Mouse (Mus musculus) MEL (cell line): ENCODE measurements around the gene Spns2. TPM values are rescaled to one million over a fixed set of nuclear protein-coding genes. Genes with fewer than 3 reads are reported as not detected.

ENCODE experiments used
- DNase-seq: peaks from one replicate; pipeline ENCODE4 v3.0.0; 2011; ENCODE audit warnings: low read depth, low spot score
- H3K27ac ChIP-seq: 2 replicates; pipeline ENCODE4 v1.5.1; 2012; ENCODE audit warnings: low read depth, mild to moderate bottlenecking, control low read depth, low read length, moderate library complexity; ENCODE audit not compliant: control insufficient read depth
- H3K27me3 ChIP-seq, 2 experiments: fragments of 150-350 bp in 1 of 2; sonication (generic) in 1 of 2; 2 replicates each; pipeline ENCODE4 v1.6.1; 2012; ENCODE audit warnings: low read length in 2 of 2, mild to moderate bottlenecking in 2 of 2, improper control_type of control experiment in 1 of 2, moderate library complexity in 1 of 2; ENCODE audit not compliant: insufficient read depth in 2 of 2, control insufficient read depth in 1 of 2
- H3K36me3 ChIP-seq, 2 experiments: 2 replicates each; pipeline ENCODE4 v1.6.1; 2012 to 2014; ENCODE audit warnings: low read length in 2 of 2, improper control_type of control experiment in 1 of 2, inconsistent platforms in 1 of 2, mild to moderate bottlenecking in 1 of 2; ENCODE audit not compliant: insufficient read depth in 2 of 2, control insufficient read depth in 1 of 2
- H3K4me1 ChIP-seq, 2 experiments: fragments of 150-350 bp in 1 of 2; sonication (generic) in 1 of 2; 2 replicates each; pipeline ENCODE4 v1.6.1; 2012; ENCODE audit warnings: low read length in 2 of 2, improper control_type of control experiment in 1 of 2, mild to moderate bottlenecking in 1 of 2; ENCODE audit not compliant: insufficient read depth in 2 of 2, control insufficient read depth in 1 of 2
- H3K4me3 ChIP-seq, 2 experiments: fragments of 150-350 bp in 1 of 2; sonication (generic) in 1 of 2; 2 replicates each; pipeline ENCODE4 v1.5.1; 2012; ENCODE audit warnings: low read depth in 2 of 2, low read length in 2 of 2, mild to moderate bottlenecking in 2 of 2, moderate library complexity in 2 of 2, control low read depth in 1 of 2, improper control_type of control experiment in 1 of 2; ENCODE audit not compliant: control insufficient read depth in 1 of 2, insufficient read depth in 1 of 2
- H3K79me2 ChIP-seq: 2 replicates; pipeline ENCODE4 v1.6.1; 2012; ENCODE audit warnings: mild to moderate bottlenecking, low read length, moderate library complexity; ENCODE audit not compliant: control insufficient read depth, poor library complexity, insufficient read depth
- H3K9ac ChIP-seq: 2 replicates; pipeline ENCODE4 v1.6.1; 2012; ENCODE audit warnings: low read depth, mild to moderate bottlenecking, control low read depth, low read length, moderate library complexity; ENCODE audit not compliant: control insufficient read depth, poor library complexity, severe bottlenecking
- H3K9me3 ChIP-seq: fragments of 150-350 bp; sonication (generic); replicated peaks from 2 replicates; pipeline ENCODE4 v1.6.1; 2012; ENCODE audit warnings: mild to moderate bottlenecking, low read length, improper control_type of control experiment, moderate library complexity; ENCODE audit not compliant: insufficient read depth
- BHLHE40 ChIP-seq: IDR thresholded peaks from 2 replicates; pipeline ENCODE4 v1.6.1; 2012; ENCODE audit warnings: low read depth, mild to moderate bottlenecking, inconsistent platforms, low read length, improper control_type of control experiment, borderline replicate concordance
- CHD2 ChIP-seq: IDR thresholded peaks from 2 replicates; pipeline ENCODE4 v1.6.1; 2011; ENCODE audit warnings: low read length, improper control_type of control experiment
- CTCF ChIP-seq, 3 experiments: IDR thresholded peaks in 2 of 3; conservative IDR thresholded peaks in 1 of 3; 2 replicates each; pipeline ENCODE4 v1.5.1; 2011 to 2012; ENCODE audit warnings: low read length in 3 of 3, low read depth in 2 of 3, mild to moderate bottlenecking in 2 of 3, improper control_type of control experiment in 1 of 3, inconsistent platforms in 1 of 3, mixed read lengths in 1 of 3, moderate library complexity in 1 of 3; ENCODE audit not compliant: control insufficient read depth in 1 of 3, insufficient read depth in 1 of 3, poor library complexity in 1 of 3, severe bottlenecking in 1 of 3
- EP300 ChIP-seq, 2 experiments: IDR thresholded peaks; 2 replicates each; pipeline ENCODE4 v1.6.1; 2011; ENCODE audit warnings: improper control_type of control experiment in 2 of 2, low read length in 2 of 2, low read depth in 1 of 2, mild to moderate bottlenecking in 1 of 2
- GATA1 ChIP-seq: IDR thresholded peaks from 2 replicates; pipeline ENCODE4 v1.6.1; 2011; ENCODE audit warnings: low read depth, low read length, improper control_type of control experiment
- KAT2A ChIP-seq: conservative IDR thresholded peaks from 2 replicates; pipeline ENCODE4 v1.6.1; 2012; ENCODE audit warnings: low read depth, low read length, improper control_type of control experiment, inconsistent platforms
- MAX ChIP-seq: IDR thresholded peaks from 2 replicates; pipeline ENCODE4 v1.6.1; 2011; ENCODE audit warnings: low read length, improper control_type of control experiment
- MEF2A ChIP-seq: IDR thresholded peaks from 2 replicates; pipeline ENCODE4 v1.6.1; 2014; ENCODE audit warnings: low read depth, mild to moderate bottlenecking, inconsistent platforms, low read length, improper control_type of control experiment; ENCODE audit not compliant: poor library complexity, insufficient replicate concordance, severe bottlenecking; ENCODE audit errors: extremely low read depth
- MXI1 ChIP-seq: IDR thresholded peaks from 2 replicates; pipeline ENCODE4 v1.6.1; 2011; ENCODE audit warnings: mild to moderate bottlenecking, low read depth, low read length, improper control_type of control experiment
- POLR2A ChIP-seq, 2 experiments: IDR thresholded peaks; 2 replicates each; pipeline ENCODE4 v1.6.1; 2011 to 2012; ENCODE audit warnings: low read length in 2 of 2, mild to moderate bottlenecking in 2 of 2, control low read depth in 1 of 2, improper control_type of control experiment in 1 of 2, low read depth in 1 of 2, moderate library complexity in 1 of 2; ENCODE audit not compliant: control insufficient read depth in 1 of 2, insufficient read depth in 1 of 2, poor library complexity in 1 of 2
- POLR2AphosphoS2 ChIP-seq: IDR thresholded peaks from 2 replicates; pipeline ENCODE4 v1.6.1; 2011; ENCODE audit warnings: low read length, improper control_type of control experiment
- POLR2AphosphoS5 ChIP-seq: IDR thresholded peaks from 2 replicates; pipeline ENCODE4 v1.6.1; 2012; ENCODE audit warnings: low read depth, borderline replicate concordance, mild to moderate bottlenecking, inconsistent platforms, low read length, moderate library complexity, mixed read lengths
- SIN3A ChIP-seq: IDR thresholded peaks from 2 replicates; pipeline ENCODE4 v1.6.1; 2012; ENCODE audit warnings: low read length, improper control_type of control experiment, inconsistent platforms
- TAL1 ChIP-seq: IDR thresholded peaks from 2 replicates; pipeline ENCODE4 v1.6.1; 2012; ENCODE audit warnings: mild to moderate bottlenecking, inconsistent platforms, low read length, moderate library complexity, mixed read lengths
- UBTF ChIP-seq: IDR thresholded peaks from 2 replicates; pipeline ENCODE4 v1.6.1; 2012; ENCODE audit warnings: low read depth, mild to moderate bottlenecking, inconsistent platforms, low read length, improper control_type of control experiment, moderate library complexity, borderline replicate concordance; ENCODE audit not compliant: insufficient read depth
- USF1 ChIP-seq: IDR thresholded peaks from 2 replicates; pipeline ENCODE4 v1.6.1; 2014; ENCODE audit warnings: low read depth, mild to moderate bottlenecking, inconsistent platforms, low read length, improper control_type of control experiment, moderate library complexity
- ZC3H11A ChIP-seq: IDR thresholded peaks from 2 replicates; pipeline ENCODE4 v1.6.1; 2012; ENCODE audit warnings: low read depth, mild to moderate bottlenecking, inconsistent platforms, low read length, improper control_type of control experiment
- ZKSCAN1 ChIP-seq: IDR thresholded peaks from 2 replicates; pipeline ENCODE4 v1.6.1; 2012; ENCODE audit warnings: low read depth, mild to moderate bottlenecking, inconsistent platforms, low read length, improper control_type of control experiment, moderate library complexity
- polyA plus RNA-seq, 2 experiments: library from polyadenylated mRNA; stranded (reverse) in 1 of 2; unstranded in 1 of 2; fragments of >175 nt in 1 of 2; fragments of >200 nt in 1 of 2; gene quantifications; 2 replicates each; pipeline versions ENCODE4 v1.2.1 to v1.2.4; 2012; ENCODE audit warnings: low replicate concordance in 2 of 2, low read depth in 1 of 2; ENCODE audit not compliant: insufficient read length in 2 of 2, insufficient read depth in 1 of 2, missing spikeins in 1 of 2
- total RNA-seq: library from RNA; depleted of rRNA; stranded (reverse); fragments of 300-350 nt; gene quantifications from 2 replicates; pipeline ENCODE4 v1.2.3, GENCODE M21; 2012

Gene Spns2
- total and polyA plus RNA-seq, 3 experiments: 0.58 to 3.0 TPM; not detected in 1

GRCm38 (mm10) chr11:72484549-72484948, 5.2 kb downstream of the Spns2 start:
- no peak overlapping the region for H3K9ac ChIP-seq
- no peaks in the 10 kb centered on the region for H3K9me3 ChIP-seq
- no peak overlapping the region for H3K27ac ChIP-seq
- H3K36me3 ChIP-seq: peaks cover 0 to 10% of the 10 kb centered on the region in 2 experiments; a peak in 2 of 4 replicates
- no peak for DNase-seq
- no peaks in the 10 kb centered on the region for H3K79me2 ChIP-seq
- no peak for TF ChIP-seq SIN3A
- no peak for TF ChIP-seq MXI1
- no peak for TF ChIP-seq KAT2A
- TF ChIP-seq MEF2A: no peak
- no peak for TF ChIP-seq POLR2A (IDR thresholded peaks at IDR 0.05; ENCODE audit: control insufficient read depth in 1 of 2, insufficient read depth in 1 of 2, low read depth in 1 of 2, low read length in 2 of 2, poor library complexity in 1 of 2)
- no peak for TF ChIP-seq ZKSCAN1
- peaks cover 0 to 9% of the 10 kb centered on the region in 2 experiments; a peak in 2 of 4 replicates for H3K27me3 ChIP-seq
- no peak overlapping the region for H3K4me3 ChIP-seq
- H3K4me1 ChIP-seq: peaks cover 0 to 35% of the 10 kb centered on the region in 2 experiments; a peak in 3 of 4 replicates

GRCm38 (mm10) chr11:72481952-72482351, 7.8 kb downstream of the Spns2 start:
- H3K36me3 ChIP-seq: peaks cover 0 to 5% of the 10 kb centered on the region in 2 experiments; a peak in 2 of 4 replicates
- H3K79me2 ChIP-seq: no peaks in the 10 kb centered on the region
- H3K27me3 ChIP-seq: no peaks in the 10 kb centered on the region
- H3K4me1 ChIP-seq: peaks cover 0 to 27% of the 10 kb centered on the region in 2 experiments; a peak in 3 of 4 replicates
- DNase-seq: no peak
- H3K9ac ChIP-seq: no peak overlapping the region
- no peak for TF ChIP-seq USF1
- no peak for TF ChIP-seq ZC3H11A
- no peak for TF ChIP-seq POLR2AphosphoS5
- TF ChIP-seq POLR2A (IDR thresholded peaks at IDR 0.05; ENCODE audit: control insufficient read depth in 1 of 2, insufficient read depth in 1 of 2, low read depth in 1 of 2, low read length in 2 of 2, poor library complexity in 1 of 2): no peak
- TF ChIP-seq BHLHE40: no peak
- TF ChIP-seq TAL1: peak; percentile 65
- TF ChIP-seq CTCF (IDR thresholded peaks at IDR 0.05 in 2 of 3, conservative IDR thresholded peaks at IDR 0.05 in 1 of 3; ENCODE audit: control insufficient read depth in 1 of 3, insufficient read depth in 1 of 3, low read depth in 2 of 3, low read length in 3 of 3, poor library complexity in 1 of 3, severe bottlenecking in 1 of 3): no peak
- no peak for TF ChIP-seq UBTF
- no peak for TF ChIP-seq MAX
- TF ChIP-seq GATA1: peak; percentile 46; the same call in 1 of the 2 replicates
- TF ChIP-seq EP300 (IDR thresholded peaks at IDR 0.05; ENCODE audit: low read depth in 1 of 2, low read length in 2 of 2): peak; percentile 31 to 57; a peak in 2 of 4 replicates
- no peak for TF ChIP-seq CHD2
- TF ChIP-seq POLR2AphosphoS2: no peak
- H3K4me3 ChIP-seq: no peak overlapping the region
- no peak overlapping the region for H3K27ac ChIP-seq
- H3K9me3 ChIP-seq: no peaks in the 10 kb centered on the region
